Mouse (Mus musculus) right cerebral cortex, postnatal 4 days (tissue): Measurements from ENCODE around the gene Rpl28.
A peak's percentile ranks its signal among the peaks of the same experiment; 100 is the strongest.
"Not testable (repeated sequence)": the region's sequence is repeated elsewhere in the genome, so short reads cannot be mapped to it uniquely, and the experiment has no call there.

Source experiments
- DNase-seq: peaks from one replicate; pipeline ENCODE4 v3.0.0-alpha.2; 2022

Gene Rpl28

DNA sequence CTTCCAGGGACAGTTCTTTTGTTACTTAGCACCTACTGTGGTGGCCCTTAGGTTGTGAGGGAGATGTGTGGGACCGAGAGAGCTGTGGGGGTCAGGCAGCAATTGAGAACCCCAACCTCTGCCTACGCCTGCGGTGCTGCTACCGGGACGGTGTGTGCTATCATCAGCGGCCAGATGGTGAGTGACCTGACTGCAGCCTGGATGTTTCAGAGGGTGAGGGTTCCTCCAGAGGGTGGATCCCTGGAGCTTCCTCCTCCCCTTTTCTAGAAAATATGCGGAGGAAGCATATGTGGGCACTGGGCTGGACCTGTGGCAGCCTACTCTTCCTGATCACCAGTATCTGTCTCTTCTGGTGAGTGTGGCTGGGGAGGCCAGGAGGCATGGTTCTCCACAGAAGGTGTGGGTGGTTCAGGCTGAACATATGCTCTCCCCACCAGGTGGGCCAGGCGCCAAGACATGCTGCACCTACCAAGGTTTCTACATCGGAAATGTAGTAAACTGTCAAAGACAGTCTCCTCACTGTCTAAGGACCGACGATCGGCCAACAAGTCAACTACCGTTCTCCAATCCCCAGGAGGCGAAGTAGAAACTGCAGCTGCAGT is 8.9 kb upstream of the Rpl28 start:
- DNase-seq: no peak

DNA sequence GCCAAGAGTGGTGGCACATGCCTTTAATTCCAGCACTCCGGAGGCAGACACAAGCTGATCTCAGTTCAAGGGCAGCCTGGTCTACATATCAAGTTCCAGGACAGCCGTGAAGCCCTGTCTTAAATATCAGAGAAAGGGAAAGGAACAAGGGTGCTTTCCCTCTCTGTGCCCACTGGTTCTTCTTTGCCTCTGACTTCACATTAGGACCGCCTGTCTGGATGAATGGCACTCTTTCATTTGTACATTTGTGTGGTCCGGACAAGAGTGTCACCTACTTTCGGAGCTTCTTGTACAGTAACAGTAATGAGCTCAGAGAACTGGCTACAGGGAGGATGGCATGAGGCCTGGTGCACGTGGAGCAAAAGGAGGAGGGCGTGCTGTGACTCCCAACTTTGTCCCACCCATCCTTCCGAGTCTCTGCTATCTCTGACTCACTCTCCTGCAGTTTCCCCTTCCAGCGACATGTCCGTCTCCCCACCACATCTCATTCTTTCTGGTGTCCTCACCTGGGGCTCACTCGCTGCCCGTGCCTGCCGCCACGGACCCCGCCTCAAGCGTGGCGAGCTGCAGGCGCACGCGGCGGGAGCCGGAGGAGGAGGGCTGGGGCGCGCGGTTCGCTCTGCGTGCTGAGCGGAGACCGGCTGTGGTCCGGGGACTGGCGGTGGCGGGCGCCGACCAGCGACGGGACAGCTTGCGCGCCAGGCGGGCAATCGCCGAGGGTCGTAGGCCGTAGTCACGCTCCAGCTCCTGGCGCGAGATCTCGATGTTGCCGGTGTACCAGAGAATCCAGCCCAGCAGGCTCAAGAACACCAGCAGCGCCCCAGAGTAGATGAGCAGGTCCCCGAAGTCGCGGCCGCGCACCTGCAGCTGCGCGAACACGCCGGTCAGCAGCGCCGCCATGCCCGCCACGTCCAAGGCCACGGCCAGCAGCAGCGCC is 3.9 kb upstream of the Rpl28 start:
- DNase-seq: peak; percentile 60

DNA sequence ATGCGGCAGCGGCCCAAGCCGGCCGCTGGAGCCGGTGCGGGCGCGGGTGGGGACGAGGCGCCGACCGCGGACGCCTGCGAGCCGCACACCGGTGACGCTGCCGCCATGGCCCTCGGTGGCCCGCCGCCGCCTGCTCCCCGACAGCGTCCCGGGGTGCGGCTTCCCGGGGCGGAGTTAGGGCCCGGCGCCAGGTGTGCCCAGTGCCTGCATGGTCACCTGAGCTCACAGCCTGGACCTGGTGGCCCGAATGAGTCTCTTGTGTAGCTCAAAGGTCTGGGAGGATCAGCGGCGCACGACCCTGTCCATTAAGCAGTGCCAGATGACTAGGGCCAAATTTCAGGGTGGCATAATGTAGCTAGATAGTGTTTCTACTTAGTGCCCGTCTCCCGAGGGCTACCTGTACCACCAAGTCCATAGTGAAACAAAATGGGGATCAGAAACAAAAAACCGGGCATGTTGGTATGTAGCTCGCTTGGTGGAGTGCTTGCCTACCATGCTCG is 3.2 kb upstream of the Rpl28 start, which contains the start of gene Tmem238:
Gene Tmem238 (minus strand): TSS at position 221 of the 500 bp plus-strand sequence.
- no peak for DNase-seq

DNA sequence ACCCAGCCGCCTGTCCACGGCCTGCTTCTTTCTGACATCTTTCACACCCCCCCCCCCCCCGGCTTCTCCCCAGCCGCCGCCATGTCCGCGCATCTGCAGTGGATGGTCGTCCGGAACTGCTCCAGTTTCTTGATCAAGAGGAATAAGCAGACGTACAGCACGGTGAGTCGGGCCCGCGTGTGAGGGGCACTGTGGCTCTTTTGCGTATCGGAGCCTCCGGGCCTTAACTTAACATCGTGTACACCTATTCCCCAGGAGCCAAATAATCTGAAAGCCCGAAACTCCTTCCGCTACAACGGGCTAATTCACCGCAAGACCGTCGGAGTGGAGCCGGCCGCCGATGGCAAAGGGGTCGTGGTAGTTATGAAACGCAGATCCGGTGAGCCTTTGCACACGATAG is 574 bp downstream of the Rpl28 start:
- DNase-seq: peak; percentile 25

DNA sequence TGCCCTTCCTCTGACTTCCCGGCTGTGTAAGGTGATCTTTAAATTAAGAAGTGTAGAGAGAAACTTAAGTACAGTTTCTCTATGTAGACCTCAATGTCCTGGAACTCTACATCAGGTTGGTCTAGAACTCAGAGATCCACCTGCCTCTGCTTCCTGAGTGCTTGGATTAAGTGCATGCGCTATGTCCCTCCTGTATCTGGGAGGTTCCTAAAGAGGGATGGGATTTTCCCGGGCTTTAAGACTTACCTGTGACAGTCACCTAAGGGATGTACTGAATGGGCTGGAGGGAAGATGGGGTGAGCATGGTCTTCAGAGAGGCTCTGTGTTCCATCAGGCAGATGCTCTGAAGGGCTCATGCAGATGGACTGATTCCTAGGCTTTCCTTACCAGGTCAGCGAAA is 1.0 kb downstream of the Rpl28 start:
- DNase-seq: no peak

DNA sequence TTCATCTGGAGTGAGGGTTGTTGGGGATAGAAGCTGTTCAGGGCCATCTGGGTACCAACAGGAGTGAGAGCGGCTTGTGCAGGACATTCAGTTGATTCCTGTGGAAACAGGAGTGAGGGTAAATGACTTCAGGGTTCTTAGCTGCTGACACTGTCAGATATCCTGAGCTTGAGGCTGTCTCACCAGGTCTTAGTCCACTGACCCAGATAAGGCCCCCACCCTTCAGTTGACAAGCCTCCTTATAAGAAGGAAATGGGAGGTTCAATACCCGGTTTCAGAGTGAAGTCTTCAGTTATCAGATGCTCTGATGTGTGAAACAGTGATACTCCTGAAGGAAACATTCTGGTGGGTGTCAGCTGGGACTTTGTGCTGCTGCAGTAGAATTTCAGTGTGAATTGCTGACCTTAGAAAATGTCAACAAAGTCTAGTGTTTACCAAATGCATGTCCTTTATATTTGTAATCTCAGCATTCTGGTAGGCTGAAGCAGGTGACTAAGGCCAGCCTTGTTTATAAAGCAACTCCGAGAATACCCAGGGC is 2.0 kb downstream of the Rpl28 start:
- DNase-seq: no peak

DNA sequence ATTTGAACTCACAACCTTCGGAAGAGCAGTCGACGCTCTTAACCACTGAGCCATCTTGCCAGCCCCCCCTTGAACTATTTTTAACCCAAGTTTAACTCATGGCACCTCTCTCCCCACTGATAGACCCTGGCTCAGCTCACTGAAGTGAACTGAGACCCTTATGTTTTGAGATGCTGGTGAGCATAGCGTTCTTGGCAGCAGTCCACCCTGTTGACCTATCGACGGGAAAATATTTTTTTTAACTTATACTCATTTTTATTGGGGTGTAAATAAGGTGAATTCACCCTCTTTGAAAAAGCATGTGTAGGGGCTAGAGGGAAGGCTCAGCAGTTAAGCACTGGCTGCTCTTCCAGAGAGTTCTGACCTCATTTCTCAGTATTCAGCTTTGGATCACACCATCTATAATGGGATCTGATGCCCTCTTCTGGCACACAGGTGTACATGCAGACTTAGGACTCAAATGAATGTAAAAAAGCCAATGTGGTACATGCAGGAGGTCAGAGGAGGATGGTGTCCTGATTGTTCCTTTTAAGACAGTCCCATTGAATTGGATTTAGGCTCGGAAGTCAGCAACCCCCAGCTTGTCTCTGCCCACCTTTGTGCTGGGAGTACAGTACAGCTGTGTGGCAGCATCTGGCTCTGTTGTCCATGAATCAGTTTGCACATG is 3.2 kb downstream of the Rpl28 start:
- no peak for DNase-seq

DNA sequence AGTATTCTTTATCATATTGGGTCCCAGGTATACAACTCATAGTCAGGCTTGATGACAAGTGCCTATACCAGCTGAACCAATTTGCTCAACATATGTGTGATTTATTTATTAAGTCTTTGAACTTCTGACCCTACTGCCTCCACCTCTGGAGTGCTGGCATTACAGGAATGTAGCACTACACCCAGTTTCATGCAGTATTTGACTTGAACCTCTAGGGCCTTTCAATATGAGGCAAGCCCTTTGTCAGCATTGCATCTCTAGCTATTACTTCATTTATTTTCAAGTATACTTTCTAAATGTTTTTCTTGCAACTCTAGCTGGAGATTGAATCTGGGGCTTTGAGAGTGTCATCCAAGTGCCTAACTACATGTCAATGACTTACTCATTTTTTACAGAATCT is 9.6 kb downstream of the Rpl28 start:
- no peak for DNase-seq

DNA sequence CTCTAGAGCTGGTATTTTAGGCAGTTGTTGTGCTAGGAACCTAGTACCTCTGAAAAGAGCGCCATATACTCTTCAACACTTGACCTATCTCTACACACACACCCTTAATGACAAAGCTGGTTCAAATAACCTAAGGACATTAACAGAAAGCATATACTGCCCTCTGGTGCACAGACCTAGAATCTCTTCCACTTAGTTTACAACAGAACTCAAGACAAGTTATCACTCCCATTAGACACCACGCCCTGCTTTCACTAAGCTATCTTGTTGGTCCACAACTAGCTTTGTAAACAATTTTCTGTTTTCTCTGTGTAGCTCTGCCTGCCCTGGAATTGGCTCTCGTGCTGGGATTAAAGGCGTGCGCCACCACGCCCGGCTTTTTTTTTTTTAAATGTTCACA is 14.0 kb downstream of the Rpl28 start:
- no peak for DNase-seq

DNA sequence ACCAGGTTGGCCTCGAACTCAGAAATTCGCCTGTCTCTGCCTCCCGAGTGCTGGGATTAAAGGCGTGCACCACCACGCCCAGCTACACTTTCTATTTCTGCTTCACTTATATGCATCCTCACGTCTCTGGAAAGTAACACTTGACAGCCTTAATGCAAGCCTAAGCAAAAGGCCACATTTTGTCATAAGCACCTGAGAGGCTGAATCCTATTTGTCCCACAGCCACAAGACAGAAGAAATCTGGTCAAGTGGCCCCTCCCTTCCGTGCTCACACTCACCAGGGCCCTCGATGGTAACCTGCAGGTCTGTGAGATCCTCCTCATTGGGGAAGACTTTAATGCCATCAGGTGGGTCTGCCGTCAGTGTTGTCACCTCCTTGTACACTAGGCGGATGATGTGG is 18.5 kb downstream of the Rpl28 start:
- DNase-seq: not testable (repeated sequence)

DNA sequence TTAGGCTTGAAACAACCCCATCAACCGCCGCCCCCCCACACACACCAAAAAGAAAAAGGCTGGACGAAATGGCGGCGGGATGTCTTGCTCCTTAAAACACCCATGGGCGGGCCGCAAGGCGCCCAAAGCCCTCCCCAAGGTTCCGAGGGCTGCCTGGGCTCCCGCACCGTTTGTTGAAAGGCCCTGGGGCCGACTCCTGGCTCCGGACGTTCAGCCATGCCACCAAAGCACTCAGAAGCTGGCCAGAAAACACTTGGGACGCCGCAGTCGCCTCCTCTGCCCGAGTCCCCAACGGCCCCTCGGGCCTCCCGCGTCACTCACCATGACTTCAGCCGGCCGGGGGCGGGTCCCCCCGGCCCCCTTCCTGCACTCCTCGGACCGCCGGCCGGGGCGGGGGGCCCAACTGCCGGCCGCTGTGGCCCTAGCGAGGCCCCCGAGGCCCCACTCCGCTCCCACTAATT is 19.2 kb downstream of the Rpl28 start:
- peak; percentile 44 for DNase-seq

DNA sequence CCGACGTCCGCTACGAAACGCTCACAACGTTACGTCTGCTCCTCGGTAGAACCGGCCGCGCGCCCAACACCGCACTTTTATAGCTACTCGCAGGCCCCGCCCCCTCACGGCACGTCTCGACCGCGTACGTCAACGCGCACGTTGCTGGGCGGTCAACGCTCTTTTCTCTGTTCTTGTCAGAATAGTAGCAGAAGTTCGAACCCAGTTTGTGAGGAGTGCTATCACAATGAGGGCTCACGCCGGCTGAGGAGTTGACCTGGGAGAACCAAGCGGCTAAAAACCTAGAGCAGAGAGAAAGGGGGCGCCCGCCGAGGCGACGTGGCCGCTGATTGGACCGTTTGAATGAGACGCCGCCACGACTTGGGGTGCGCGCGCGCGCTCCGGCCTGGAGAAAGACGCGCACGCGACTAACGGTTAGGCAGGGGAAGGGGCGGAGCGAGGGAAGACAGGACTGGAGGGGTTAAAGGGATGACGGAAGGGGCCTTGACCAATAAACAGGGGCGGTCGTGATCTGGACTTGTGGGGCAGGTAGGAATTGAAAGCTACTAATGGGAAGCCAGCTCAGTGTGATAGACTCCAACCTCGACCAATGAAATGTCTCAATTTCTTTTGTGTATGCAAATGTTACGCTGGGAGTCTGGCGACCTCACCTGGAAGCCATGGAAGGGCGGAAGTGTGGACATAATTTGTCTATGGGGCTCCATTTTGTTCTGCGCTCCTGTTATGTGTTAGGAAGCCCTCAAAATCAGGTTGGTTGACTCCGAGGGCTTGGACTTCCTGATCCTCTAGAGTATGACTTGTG is 19.8 kb downstream of the Rpl28 start, which contains the start of gene Ube2s:
Gene Ube2s (minus strand): TSS at position 288 of the 802 bp plus-strand sequence.
- DNase-seq: peak; percentile 99

DNA sequence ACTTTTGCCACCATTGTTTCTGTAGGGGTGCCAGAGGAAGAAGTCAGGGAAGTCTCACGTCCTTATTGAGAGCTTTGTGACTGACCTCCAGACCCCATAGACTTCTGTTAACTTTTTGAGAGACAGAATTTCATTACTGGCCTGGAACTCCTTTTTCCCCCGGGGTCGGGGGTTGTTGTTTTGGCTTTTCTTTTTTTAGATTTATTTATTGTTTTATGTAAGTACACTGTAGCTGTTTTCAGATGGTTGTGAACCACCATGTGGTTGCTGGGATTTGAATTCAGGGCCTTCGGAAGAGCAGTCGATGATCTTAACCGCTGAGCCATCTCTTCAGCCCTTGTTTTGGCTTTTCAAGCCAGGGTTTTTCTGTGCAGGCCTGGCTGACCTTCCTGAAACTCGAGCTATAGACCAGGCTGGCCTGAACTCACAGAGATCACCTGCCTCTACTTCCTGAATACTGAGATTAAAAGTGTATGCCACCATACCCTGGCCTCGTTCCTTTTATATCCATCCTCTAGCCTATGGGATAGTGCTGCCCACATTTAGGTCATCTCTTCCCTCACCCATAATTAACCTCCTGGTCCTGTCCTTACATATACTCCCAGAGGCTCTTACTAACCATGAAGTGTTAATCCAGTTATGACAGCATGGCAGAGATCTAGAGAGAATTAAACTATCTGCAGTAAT is 20.6 kb downstream of the Rpl28 start:
- no peak for DNase-seq

DNA sequence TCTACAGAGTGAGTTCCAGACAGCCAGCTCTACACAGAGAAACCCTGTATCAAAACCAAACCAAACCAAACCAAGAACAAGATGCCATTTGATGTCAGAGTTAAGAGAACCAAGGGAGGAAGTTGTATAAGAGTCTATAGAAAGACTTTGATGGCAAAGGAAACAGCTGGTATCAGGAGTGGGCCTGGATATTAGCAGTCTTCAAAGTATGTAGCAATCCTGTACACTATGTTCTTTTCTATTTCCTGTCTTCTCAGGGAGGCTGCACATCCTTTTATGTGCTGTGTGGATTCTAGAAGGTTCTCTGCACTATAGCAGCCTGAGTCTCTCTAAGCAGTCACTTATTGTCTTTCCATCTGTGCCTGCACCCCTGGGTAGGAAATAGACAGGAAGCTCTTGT is 23.9 kb downstream of the Rpl28 start:
- DNase-seq: no peak

DNA sequence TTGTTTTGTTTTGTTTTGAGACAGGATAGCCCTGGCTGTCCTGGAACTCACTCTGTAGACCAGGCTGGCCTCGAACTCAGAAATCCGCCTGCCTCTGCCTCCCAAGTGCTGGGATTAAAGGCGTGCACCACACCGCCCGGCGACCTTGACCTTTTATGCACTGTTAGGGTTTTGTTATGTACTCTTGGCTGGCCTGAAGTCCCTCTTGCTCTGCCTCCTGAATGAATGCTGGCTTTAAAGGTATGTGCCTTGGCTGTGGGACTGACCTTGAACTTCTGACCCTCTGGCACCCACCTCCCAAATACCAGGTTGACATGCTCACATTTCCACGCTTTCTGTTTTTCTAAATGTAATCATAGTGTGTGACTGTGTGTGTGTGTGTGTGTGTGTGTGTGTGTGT is 28.3 kb downstream of the Rpl28 start:
- DNase-seq: not testable (repeated sequence)

DNA sequence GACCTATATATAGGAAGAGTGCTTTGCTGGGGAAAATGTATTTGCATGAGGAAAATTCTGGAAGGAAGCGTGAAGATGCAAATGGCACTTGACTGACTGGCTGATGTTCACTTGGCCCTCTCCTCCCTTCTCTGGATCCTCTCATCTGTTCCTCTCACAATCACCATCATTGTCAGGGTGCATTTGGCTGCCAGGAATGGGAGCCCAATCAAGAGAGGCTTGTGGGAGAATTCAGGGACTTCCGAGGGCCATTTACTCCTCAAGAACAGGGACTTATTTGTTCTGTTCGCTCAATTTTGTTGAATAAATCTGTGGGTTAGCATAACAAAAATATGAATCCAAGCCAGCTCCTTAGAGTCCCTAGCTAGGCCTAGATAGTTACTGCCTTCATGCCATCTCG is 29.0 kb downstream of the Rpl28 start:
- DNase-seq: no peak

DNA sequence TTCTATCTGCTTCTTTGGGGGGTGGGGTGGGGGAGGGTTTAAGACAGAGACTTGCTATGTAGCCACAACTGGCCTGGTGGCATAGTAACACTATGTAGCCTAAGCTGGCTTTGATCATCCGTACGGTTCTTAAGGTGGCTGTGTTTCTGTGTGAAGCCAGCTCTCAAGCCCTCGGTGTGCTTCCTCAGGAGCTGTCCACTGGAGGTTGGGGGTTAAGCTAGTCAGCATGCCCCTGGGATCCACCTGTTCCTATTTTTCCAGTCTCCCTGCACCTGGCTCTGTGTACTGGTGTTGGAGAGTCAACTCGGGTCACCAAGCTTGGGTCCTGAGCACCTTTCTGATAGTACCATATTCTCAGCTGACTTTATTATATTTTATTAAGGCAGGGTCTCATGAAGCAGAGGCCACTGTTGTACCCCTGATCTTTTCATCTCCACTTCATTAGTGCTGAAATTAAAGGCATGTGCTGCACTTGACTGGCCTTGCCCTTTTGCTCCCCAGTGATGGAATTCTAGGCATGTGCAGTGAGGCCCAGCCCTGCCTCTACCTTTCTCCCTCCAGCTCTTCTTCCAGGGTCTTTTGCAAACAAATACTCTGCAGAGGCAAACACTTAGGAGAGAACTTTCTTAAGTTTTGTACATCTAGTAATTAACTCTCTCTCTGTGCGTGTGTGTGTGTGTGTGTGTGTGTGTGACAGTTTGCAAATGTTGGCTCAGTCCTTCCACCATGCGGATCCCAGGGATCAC is 29.7 kb downstream of the Rpl28 start:
- DNase-seq: no peak

DNA sequence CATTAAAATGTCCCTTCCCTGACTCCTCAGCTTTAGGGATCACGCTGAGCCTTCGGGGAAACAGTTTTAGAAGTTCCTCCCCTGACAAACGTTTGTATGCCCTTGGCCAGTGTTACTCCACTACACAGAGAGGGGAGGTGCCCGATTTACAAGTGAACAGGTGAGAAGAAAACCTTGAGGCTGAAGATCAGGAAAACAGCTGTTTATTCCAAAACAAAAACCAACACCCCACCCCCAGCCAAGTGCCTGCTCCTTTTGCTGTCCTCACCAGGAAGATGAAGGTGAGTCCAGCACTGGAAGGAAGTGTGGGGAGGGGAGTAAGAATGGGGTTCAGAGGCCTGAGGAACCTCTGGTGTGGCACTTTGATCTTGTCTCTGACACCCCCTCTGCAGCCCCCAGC is 32.7 kb downstream of the Rpl28 start:
- DNase-seq: no peak

DNA sequence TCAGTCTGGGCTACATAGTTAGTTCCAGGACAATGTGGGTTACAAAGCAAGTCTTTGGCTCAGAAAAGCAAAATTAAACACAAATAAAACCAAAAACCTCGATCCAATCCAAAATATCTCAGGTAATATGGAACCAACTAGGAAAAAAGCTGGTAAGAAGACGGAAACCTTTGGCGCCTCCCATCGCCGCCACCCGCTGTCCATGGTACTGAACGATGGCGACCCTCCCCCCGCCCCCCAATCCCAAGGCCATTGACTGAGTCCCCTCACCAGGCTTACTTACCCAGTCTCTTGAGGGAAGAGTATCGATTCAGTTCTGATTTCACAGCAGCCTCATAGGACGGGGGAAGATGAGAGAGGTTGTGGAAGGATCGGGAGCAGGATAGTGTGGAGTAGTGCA is 37.8 kb downstream of the Rpl28 start:
- DNase-seq: no peak

DNA sequence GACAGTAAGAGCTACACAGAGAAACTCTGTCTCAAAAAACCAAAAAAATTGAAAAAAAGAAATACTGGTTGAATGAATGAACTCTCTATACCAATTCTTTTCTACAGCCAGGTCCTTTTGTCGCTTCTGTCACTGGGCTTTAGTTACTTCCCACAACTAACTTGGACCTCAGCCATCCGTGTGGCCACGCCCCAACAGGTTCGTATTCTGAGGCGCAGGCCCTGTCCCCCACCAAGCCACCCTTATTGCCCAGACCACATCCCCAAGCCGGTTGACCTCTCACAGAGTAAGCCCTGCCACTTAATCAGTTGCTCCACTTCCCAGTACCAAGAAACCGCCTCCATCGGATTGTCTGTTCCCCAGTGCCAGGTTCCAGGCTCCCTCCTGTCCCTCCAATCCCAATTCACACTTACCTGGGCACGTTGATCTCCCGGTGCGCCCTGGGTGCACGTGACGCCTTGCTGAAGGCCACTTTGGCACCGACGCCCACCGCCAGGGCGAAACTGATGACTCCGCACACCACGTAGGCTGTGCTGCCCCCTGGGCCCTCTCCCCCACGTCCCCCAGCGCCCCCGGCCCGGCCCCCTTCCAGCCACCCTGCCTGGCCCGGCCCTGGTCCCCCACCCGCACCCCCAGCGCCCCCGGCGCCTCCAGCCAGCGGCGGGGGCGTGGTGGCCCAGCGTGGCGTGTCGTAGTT is 43.1 kb downstream of the Rpl28 start:
- DNase-seq: no peak
